Mouse (Mus musculus) liver, embryonic 14.5 days (tissue): ENCODE measurements at regions not wholly inside any gene's neighbourhood (a gene's known extent, or its start where the extent isn't known, plus 50 kb on each side); places are given as distances from the start of the nearest gene placed in this dataset.

Source experiments
- CTCF ChIP-seq: IDR thresholded peaks from 2 replicates; pipeline ENCODE4 v1.5.1; 2016; ENCODE audit warnings: antibody characterized with exemption, low read depth, control low read depth
- EP300 ChIP-seq: IDR thresholded peaks from 2 replicates; pipeline ENCODE4 v1.6.1; 2016; ENCODE audit warnings: antibody characterized with exemption, low read depth

DNA sequence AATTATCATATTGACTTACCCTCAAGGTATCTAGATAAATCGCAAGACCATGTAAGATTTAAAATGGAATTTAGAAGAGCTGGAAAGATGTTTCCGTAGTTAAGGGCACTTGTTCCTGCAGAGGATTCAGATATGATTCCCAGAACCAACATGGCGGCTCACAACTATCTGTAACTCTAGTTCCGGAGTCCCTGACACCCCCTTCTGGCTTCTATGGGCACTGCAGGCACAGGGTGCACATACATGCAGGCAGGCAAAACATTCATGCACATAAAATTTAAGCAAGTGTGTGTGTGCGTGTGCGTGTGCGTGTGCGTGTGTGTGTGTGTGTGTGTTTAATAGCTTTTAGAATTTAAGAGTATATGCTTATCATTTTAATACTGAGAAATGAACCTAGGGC lies 230.8 kb upstream of the Igfbp3 start:
- TF ChIP-seq CTCF (no peak), EP300 (no peak)
